Mouse (Mus musculus) bone marrow macrophage, adult 2 months (primary cell): ENCODE measurements at regions not wholly inside any gene's neighbourhood (a gene's known extent, or its start where the extent isn't known, plus 50 kb on each side); places are given as distances from the start of the nearest gene placed in this dataset.

Source experiments
- CTCF ChIP-seq: IDR thresholded peaks from 2 replicates; pipeline ENCODE4 v1.5.1; 2012; ENCODE audit warnings: low read depth, mild to moderate bottlenecking, low read length, moderate library complexity
- POLR2A ChIP-seq: IDR thresholded peaks from 2 replicates; pipeline ENCODE4 v1.6.1; 2012; ENCODE audit warnings: mild to moderate bottlenecking, low read depth, low read length, borderline replicate concordance

- TF ChIP-seq POLR2A: no peak
- no peak for TF ChIP-seq CTCF
These were observed 337.7 kb downstream of the Ppargc1a start for GRCm38 (mm10) chr5:51229806-51230205.
